Mouse (Mus musculus) adipocyte (in vitro differentiated cells): ENCODE measurements at regions not wholly inside any gene's neighbourhood (a gene's known extent, or its start where the extent isn't known, plus 50 kb on each side); places are given as distances from the start of the nearest gene placed in this dataset.
"Not testable (repeated sequence)": the region's sequence is repeated elsewhere in the genome, so short reads cannot be mapped to it uniquely, and the experiment has no call there.

ENCODE experiments used
- DNase-seq: peaks from one replicate; pipeline ENCODE4 v3.0.0-alpha.2; 2016; ENCODE audit warnings: low spot score

GRCm38 (mm10) chr2:64443171-64443570 is 345.3 kb upstream of the Fign start:
- DNase-seq, result no peak

GRCm38 (mm10) chr2:64440961-64441360 is 343.1 kb upstream of the Fign start:
- DNase-seq, result no peak

- not testable (repeated sequence) for DNase-seq
Measured at GRCm38 (mm10) chr2:64417129-64417528, 319.3 kb upstream of the Fign start.

GRCm38 (mm10) chr2:64413846-64414245 is 316.0 kb upstream of the Fign start:
- no peak for DNase-seq

GRCm38 (mm10) chr2:64413263-64413662 is 315.4 kb upstream of the Fign start:
- no peak for DNase-seq

GRCm38 (mm10) chr2:64395946-64396345 is 298.1 kb upstream of the Fign start:
- no peak for DNase-seq

- DNase-seq, result no peak
Measured at GRCm38 (mm10) chr2:64394619-64395294, 296.9 kb upstream of the Fign start.

- DNase-seq, result no peak
Measured at GRCm38 (mm10) chr2:64394199-64394598, 296.4 kb upstream of the Fign start.

- no peak for DNase-seq
Measured at GRCm38 (mm10) chr2:64369791-64370190, 272.0 kb upstream of the Fign start.

GRCm38 (mm10) chr2:64367188-64367587 is 269.4 kb upstream of the Fign start:
- DNase-seq, result no peak

GRCm38 (mm10) chr2:64366528-64366927 is 268.7 kb upstream of the Fign start:
- DNase-seq, result no peak

GRCm38 (mm10) chr2:64356286-64356685 is 258.4 kb upstream of the Fign start:
- no peak for DNase-seq

GRCm38 (mm10) chr2:64325499-64325898 is 227.7 kb upstream of the Fign start:
- no peak for DNase-seq
